Mouse (Mus musculus) retina, adult 2 months (tissue): ENCODE results near the gene Atp5h.
"Not testable (repeated sequence)": the region's sequence is repeated elsewhere in the genome, so short reads cannot be mapped to it uniquely, and the experiment has no call there.

Source experiments
- DNase-seq: peaks from one replicate; pipeline ENCODE4 v3.0.0-alpha.2; 2012; ENCODE audit warnings: low read depth, low spot score

Atp5h gene

GRCm38 (mm10) chr11:115398085-115398484, 21.7 kb downstream of the Atp5h start:
- no peak for DNase-seq

GRCm38 (mm10) chr11:115393721-115394325, 25.9 kb downstream of the Atp5h start:
- DNase-seq, result no peak

GRCm38 (mm10) chr11:115391358-115391757, 28.4 kb downstream of the Atp5h start:
- no peak for DNase-seq

GRCm38 (mm10) chr11:115386859-115387258, 32.9 kb downstream of the Atp5h start:
- not testable (repeated sequence) for DNase-seq

GRCm38 (mm10) chr11:115384587-115384986, 35.2 kb downstream of the Atp5h start:
- no peak for DNase-seq

- no peak for DNase-seq
Measured at GRCm38 (mm10) chr11:115383701-115384474, 35.9 kb downstream of the Atp5h start.

GRCm38 (mm10) chr11:115382891-115383290, 36.9 kb downstream of the Atp5h start:
- no peak for DNase-seq

- peak; percentile 71 for DNase-seq
Measured at GRCm38 (mm10) chr11:115381743-115382539, 37.8 kb downstream of the Atp5h start, which contains the start of gene Cdr2l. TSS of gene Cdr2l (plus strand) at chr11:115381916.

GRCm38 (mm10) chr11:115381276-115381675, 38.5 kb downstream of the Atp5h start:
- no peak for DNase-seq

- DNase-seq, result no peak
Measured at GRCm38 (mm10) chr11:115377854-115378253, 41.9 kb downstream of the Atp5h start.

GRCm38 (mm10) chr11:115377254-115377653, 42.5 kb downstream of the Atp5h start:
- DNase-seq, result no peak

GRCm38 (mm10) chr11:115376722-115377121, 43.0 kb downstream of the Atp5h start:
- DNase-seq, result no peak

GRCm38 (mm10) chr11:115374695-115375425, 44.9 kb downstream of the Atp5h start:
- no peak for DNase-seq

GRCm38 (mm10) chr11:115373805-115374694, 45.7 kb downstream of the Atp5h start:
- no peak for DNase-seq

GRCm38 (mm10) chr11:115372737-115373136, 47.0 kb downstream of the Atp5h start:
- DNase-seq, result no peak

- DNase-seq, result no peak
Measured at GRCm38 (mm10) chr11:115372015-115372414, 47.7 kb downstream of the Atp5h start.

- DNase-seq, result no peak
Measured at GRCm38 (mm10) chr11:115371354-115371753, 48.4 kb downstream of the Atp5h start.

GRCm38 (mm10) chr11:115370368-115370767, 49.4 kb downstream of the Atp5h start:
- DNase-seq, result no peak

GRCm38 (mm10) chr11:115367395-115367944, 52.3 kb downstream of the Atp5h start, which contains the start of gene Hid1:
TSS of gene Hid1 (minus strand) at chr11:115367756.
- DNase-seq, result peak; percentile 54
